Mouse (Mus musculus) limb, embryonic 14.5 days (tissue): ENCODE data around the gene Armc3. TPM values are rescaled to one million over a fixed set of nuclear protein-coding genes. Genes with fewer than 3 reads are reported as not detected.

ENCODE experiments used
- ATAC-seq: fragments of 200-750 bp; cut with Nextera tagmentation; 2 replicates; pipeline ENCODE4 v1.8.0; 2017; ENCODE audit warnings: low read depth, moderate number of reproducible peaks, moderate TSS enrichment; ENCODE audit not compliant: low FRiP score
- DNase-seq: peaks from one replicate; pipeline ENCODE4 v3.0.0-alpha.2; 2015; ENCODE audit warnings: low spot score
- H3K27ac ChIP-seq: fragments of 300-500 bp; sonication (generic); replicated peaks from 2 replicates; pipeline ENCODE4 v1.5.1; 2014; ENCODE audit warnings: low read depth, mild to moderate bottlenecking, low read length, moderate library complexity, mixed read lengths
- H3K27me3 ChIP-seq: fragments of 300-500 bp; sonication (generic); 2 replicates; pipeline ENCODE4 v1.6.1; 2014; ENCODE audit warnings: low read length, mixed read lengths; ENCODE audit not compliant: control insufficient read depth, insufficient read depth
- H3K36me3 ChIP-seq: fragments of 300-500 bp; sonication (generic); 2 replicates; pipeline ENCODE4 v1.6.1; 2014; ENCODE audit warnings: mild to moderate bottlenecking, low read length, moderate library complexity, mixed read lengths; ENCODE audit not compliant: control insufficient read depth, insufficient read depth
- H3K4me1 ChIP-seq: fragments of 300-500 bp; sonication (generic); 2 replicates; pipeline ENCODE4 v1.6.1; 2014; ENCODE audit warnings: antibody characterized with exemption, low read length, mixed read lengths; ENCODE audit not compliant: control insufficient read depth, insufficient read depth
- H3K4me2 ChIP-seq: fragments of 300-500 bp; sonication (generic); replicated peaks from 2 replicates; pipeline ENCODE4 v1.6.1; 2014; ENCODE audit warnings: low read depth, mild to moderate bottlenecking, low read length, moderate library complexity; ENCODE audit not compliant: severe bottlenecking
- H3K4me3 ChIP-seq: fragments of 300-500 bp; sonication (generic); replicated peaks from 2 replicates; pipeline ENCODE4 v1.5.1; 2014; ENCODE audit warnings: low read length
- H3K9ac ChIP-seq: fragments of 300-500 bp; sonication (generic); 2 replicates; pipeline ENCODE4 v1.6.1; 2014; ENCODE audit warnings: mild to moderate bottlenecking, low read depth, low read length, moderate library complexity; ENCODE audit not compliant: severe bottlenecking
- H3K9me3 ChIP-seq: fragments of 300-500 bp; sonication (generic); 2 replicates; pipeline ENCODE4 v1.6.1; 2016; ENCODE audit warnings: low read length; ENCODE audit not compliant: control insufficient read depth
- POLR2A ChIP-seq: fragments of 200-500 bp; IDR thresholded peaks from 2 replicates; pipeline ENCODE4 v1.8.0; 2012; ENCODE audit warnings: inconsistent platforms, mild to moderate bottlenecking, moderate library complexity, borderline replicate concordance; ENCODE audit not compliant: insufficient read depth, insufficient read length; ENCODE audit errors: extremely low read depth
- WGBS: fragments of 180-500 bp; shearing (Covaris S2); extraction: QIAGEN DNeasy Blood & Tissue Kit; methylation state at CpG from one replicate; pipeline ENCODE4 v1.1.7; 2014; 5-methylcytosine and 5-hydroxymethylcytosine counted together
- polyA plus RNA-seq, 2 experiments: library from polyadenylated mRNA; depleted of rRNA in 1 of 2; stranded (reverse) in 1 of 2; unstranded in 1 of 2; fragments of >200 nt; fragmentation: Nextera tagmentation in 1 of 2; extraction: Ambion mirVana in 1 of 2; gene quantifications; 2 replicates each; pipeline versions ENCODE4 v1.2.1 to v1.2.3; 2012 to 2014

The Armc3 gene
- polyA plus RNA-seq, 2 experiments: 0.08 TPM; not detected in 1

DNA sequence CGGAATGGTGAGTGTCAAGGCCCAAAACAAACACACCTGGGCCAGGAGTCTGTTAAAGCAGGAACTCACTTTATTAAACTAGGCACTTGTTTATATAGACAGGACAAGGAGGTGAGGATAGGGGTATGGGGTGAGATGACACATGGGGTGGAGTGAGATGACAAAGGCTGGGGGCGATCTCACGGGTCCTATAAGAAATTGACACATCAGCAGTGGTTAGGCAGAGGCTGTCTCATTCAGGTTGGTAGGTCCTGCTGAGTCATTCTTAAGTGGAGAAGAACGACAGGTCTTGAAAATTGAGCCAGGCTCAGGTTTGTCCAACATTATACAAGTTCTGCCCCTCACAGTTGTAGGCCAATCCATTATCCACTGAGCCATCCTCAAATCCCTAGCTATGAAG is 128.7 kb downstream of the Armc3 start:
- H3K27ac ChIP-seq: no peak overlapping the region
- H3K9me3 ChIP-seq: no peaks in the 10 kb centered on the region
- no peaks in the 10 kb centered on the region for H3K4me1 ChIP-seq
- no peak overlapping the region for H3K4me2 ChIP-seq
- DNase-seq (no peak), ATAC-seq (no peak)
- no peaks in the 10 kb centered on the region for H3K27me3 ChIP-seq
- WGBS: 72% methylated on average over 4 of the region's 4 CpGs
- no peaks in the 10 kb centered on the region for H3K36me3 ChIP-seq
- no peak overlapping the region for H3K4me3 ChIP-seq
- H3K9ac ChIP-seq: no peak overlapping the region
- TF ChIP-seq POLR2A: no peak

DNA sequence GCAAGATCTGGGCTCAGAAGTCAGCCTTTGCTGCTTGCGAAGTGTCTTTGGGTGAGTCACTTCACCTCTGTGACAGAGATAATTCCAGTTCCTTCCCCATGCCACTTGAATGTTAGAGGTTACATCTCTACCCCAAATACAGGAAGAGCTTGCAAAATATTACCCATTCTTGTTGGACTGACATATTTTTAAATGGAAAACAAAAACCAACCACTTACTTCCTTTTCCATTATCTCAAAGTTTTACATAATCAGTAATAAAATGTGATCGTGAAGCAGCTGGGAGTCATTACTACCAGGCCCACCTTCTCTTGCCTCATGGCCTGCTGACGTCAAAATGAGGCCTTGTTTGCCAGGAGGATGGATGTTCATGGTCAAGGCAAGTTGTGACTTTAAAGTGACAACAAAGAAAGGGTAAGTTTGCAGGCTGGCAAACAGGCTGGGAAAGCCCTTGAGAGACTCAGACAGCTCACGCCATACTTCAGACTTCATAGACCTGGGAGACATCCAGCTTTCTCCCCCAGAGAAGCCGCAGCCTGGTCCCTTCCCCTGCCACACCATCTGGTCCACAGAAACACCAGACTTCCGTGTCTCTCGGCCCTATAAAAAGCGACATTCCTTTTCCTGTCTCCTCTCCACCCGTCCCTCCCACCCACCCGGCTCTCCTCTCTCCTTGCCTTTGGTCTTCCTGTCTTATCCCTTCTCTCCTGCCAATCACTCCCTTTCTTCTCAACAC is 145.0 kb downstream of the Armc3 start:
- no peaks in the 10 kb centered on the region for H3K27me3 ChIP-seq
- no peaks in the 10 kb centered on the region for H3K36me3 ChIP-seq
- ATAC-seq: peak; percentile 41
- DNase-seq: no peak
- 0 out of 2 replicates have a peak, but pooled peaks cover 3% of the 10 kb centered on the region for H3K4me1 ChIP-seq
- no peaks in the 10 kb centered on the region for H3K9me3 ChIP-seq
- peak overlapping the region; percentile 4; the same call in 1 of the 2 replicates for H3K4me3 ChIP-seq
- peak overlapping the region; percentile 32; the same call in 1 of the 2 replicates for H3K4me2 ChIP-seq
- no peak overlapping the region for H3K27ac ChIP-seq
- WGBS: 32% methylated on average over 10 of the region's 10 CpGs
- H3K9ac ChIP-seq: no peak overlapping the region
- no peak for TF ChIP-seq POLR2A

DNA sequence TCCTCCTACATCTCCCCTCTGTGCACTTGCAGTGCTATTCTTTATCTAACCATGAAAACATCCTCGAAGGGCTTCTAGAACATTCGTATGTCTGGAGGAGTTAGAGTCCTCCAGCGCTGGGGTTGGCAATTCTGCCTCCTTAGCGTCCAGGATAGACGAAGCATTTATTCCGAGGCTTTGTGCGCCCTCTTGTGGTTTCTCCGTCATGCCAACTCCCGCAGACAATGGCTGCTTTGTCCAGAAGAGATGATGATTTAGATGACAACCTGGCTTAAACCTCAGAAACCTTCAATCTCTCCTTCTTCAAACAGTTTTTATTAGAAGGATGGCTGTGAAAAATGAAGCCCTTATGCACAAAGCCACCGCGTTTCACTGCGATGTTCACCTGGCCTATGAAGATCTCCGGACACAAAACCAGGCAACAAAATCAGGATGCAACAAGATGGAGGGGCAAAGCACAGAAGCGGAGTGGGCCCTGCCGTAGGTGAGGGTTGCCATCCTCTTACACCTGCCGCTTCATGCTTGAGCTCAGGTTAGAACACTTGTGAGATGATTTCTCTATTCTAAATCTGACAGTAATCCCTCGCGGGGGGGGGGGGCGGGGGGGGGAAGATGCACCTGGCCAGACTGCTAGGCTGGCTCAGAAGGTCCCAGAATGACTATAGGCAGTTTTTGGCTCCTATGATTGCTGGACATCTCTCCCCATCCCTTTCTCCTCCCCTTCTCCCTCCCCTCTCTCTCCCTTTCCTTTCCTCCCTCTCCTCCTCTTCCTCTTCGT is 145.7 kb downstream of the Armc3 start:
- Histone ChIP-seq H3K4me1 (0 out of 2 replicates have a peak, but pooled peaks cover 3% of the 10 kb centered on the region), H3K4me3 (peak overlapping the region; percentile 4; the same call in 1 of the 2 replicates), H3K36me3 (no peaks in the 10 kb centered on the region), H3K9me3 (no peaks in the 10 kb centered on the region), H3K9ac (no peak overlapping the region), H3K27ac (no peak overlapping the region), H3K4me2 (peak overlapping the region; percentile 32; the same call in 1 of the 2 replicates), H3K27me3 (no peaks in the 10 kb centered on the region)
- DNase-seq (peak; percentile 93), ATAC-seq (peak; percentile 66)
- no peak for TF ChIP-seq POLR2A
- 24% methylated on average over 19 of the region's 20 CpGs for WGBS

DNA sequence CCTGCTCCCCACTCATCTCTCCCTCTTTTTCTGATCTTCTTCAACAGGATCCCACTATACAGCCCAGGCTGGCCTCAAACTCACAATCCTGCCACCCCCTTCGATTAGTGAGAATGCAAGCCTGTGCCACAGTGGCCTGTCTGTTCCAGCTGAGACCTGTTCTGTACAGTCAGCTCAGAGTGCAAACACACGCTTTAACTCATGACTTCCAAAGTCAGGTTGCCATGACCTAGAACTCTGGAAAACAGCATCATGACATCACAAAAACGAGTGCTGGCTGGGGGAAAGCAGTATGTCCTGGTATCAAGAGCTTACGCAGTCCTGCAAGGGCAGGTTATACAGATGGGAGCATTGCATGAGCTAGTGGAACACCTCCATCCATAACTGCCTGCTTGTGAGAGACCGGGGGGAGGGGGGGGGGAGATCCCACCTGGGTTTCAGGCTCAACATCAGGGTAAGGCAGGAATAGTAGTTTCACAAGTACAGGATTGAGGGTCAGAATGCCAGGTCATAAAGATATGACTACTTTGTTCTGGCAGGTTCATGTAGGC is 146.4 kb downstream of the Armc3 start:
- no peak overlapping the region for H3K9ac ChIP-seq
- H3K4me1 ChIP-seq: 0 out of 2 replicates have a peak, but pooled peaks cover 3% of the 10 kb centered on the region
- H3K4me2 ChIP-seq: 0 out of 2 replicates have a peak overlapping the region, but pooled peaks have one; percentile 32
- no peak for TF ChIP-seq POLR2A
- 72% methylated on average over 5 of the region's 5 CpGs for WGBS
- H3K4me3 ChIP-seq: no peak overlapping the region
- no peak overlapping the region for H3K27ac ChIP-seq
- DNase-seq: no peak
- H3K9me3 ChIP-seq: no peaks in the 10 kb centered on the region
- no peaks in the 10 kb centered on the region for H3K27me3 ChIP-seq
- H3K36me3 ChIP-seq: no peaks in the 10 kb centered on the region
- no peak for ATAC-seq

DNA sequence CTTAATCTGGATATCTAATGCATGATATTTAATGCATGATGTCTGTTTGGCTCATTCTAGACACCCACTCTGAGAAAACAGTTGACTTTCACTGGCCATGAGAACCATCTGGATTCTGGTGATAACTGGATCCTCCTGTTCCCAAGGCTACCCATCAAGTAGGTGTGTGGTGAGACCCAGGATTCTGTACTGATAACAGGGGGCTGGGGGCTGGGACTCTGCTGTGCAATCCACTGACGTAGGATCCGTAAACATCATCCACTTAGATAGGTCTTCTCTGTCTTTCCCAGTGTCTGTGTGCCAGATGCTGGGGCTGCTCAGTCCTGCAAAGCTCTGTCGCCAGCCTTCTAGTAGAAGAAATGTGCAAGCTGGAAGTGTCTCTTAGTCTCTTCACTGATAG is 149.4 kb downstream of the Armc3 start:
- Histone ChIP-seq H3K27ac (no peak overlapping the region), H3K9ac (no peak overlapping the region), H3K36me3 (no peaks in the 10 kb centered on the region), H3K9me3 (no peaks in the 10 kb centered on the region), H3K4me2 (no peak overlapping the region), H3K4me3 (no peak overlapping the region), H3K27me3 (no peaks in the 10 kb centered on the region), H3K4me1 (0 out of 2 replicates have a peak, but pooled peaks cover 3% of the 10 kb centered on the region)
- WGBS: 57% methylated on average over 3 of the region's 3 CpGs
- ATAC-seq: no peak
- TF ChIP-seq POLR2A: no peak
- no peak for DNase-seq
